Mouse (Mus musculus) heart, embryonic 12.5 days (tissue): ENCODE data around the gene Slc25a27. TPM values are rescaled to one million over a fixed set of nuclear protein-coding genes. Genes with fewer than 3 reads are reported as not detected.

Experiments used
- ATAC-seq: fragments of 200-750 bp; cut with Nextera tagmentation; 2 replicates; pipeline ENCODE4 v1.8.0; 2017; ENCODE audit warnings: moderate TSS enrichment, moderate library complexity; ENCODE audit not compliant: insufficient number of reproducible peaks, low FRiP score
- H3K27ac ChIP-seq: fragments of 300-500 bp; sonication (generic); 2 replicates; pipeline ENCODE4 v1.5.1; 2016; ENCODE audit warnings: mild to moderate bottlenecking, moderate library complexity; ENCODE audit not compliant: poor library complexity, severe bottlenecking
- H3K27me3 ChIP-seq: fragments of 300-500 bp; sonication (generic); replicated peaks from 2 replicates; pipeline ENCODE4 v1.6.1; 2016; ENCODE audit warnings: mild to moderate bottlenecking, moderate library complexity
- H3K36me3 ChIP-seq: fragments of 300-500 bp; sonication (generic); 2 replicates; pipeline ENCODE4 v1.6.1; 2016; ENCODE audit warnings: mild to moderate bottlenecking, moderate library complexity
- H3K4me1 ChIP-seq: fragments of 300-500 bp; sonication (generic); replicated peaks from 2 replicates; pipeline ENCODE4 v1.6.1; 2016; ENCODE audit warnings: mild to moderate bottlenecking
- H3K4me2 ChIP-seq: fragments of 300-500 bp; sonication (generic); 2 replicates; pipeline ENCODE4 v1.6.1; 2016; ENCODE audit warnings: mild to moderate bottlenecking, moderate library complexity
- H3K4me3 ChIP-seq: fragments of 300-500 bp; sonication (generic); 2 replicates; pipeline ENCODE4 v1.5.1; 2016; ENCODE audit warnings: mild to moderate bottlenecking
- H3K9ac ChIP-seq: fragments of 300-500 bp; sonication (generic); 2 replicates; pipeline ENCODE4 v1.6.1; 2016; ENCODE audit warnings: mild to moderate bottlenecking, moderate library complexity
- H3K9me3 ChIP-seq: fragments of 300-500 bp; sonication (generic); replicated peaks from 2 replicates; pipeline ENCODE4 v1.6.1; 2016; ENCODE audit warnings: mild to moderate bottlenecking, moderate library complexity
- WGBS: fragments of 180-500 bp; shearing (Covaris S2); methylation state at CpG from one replicate; pipeline ENCODE4 v1.1.7; 2016; 5-methylcytosine and 5-hydroxymethylcytosine counted together
- polyA plus RNA-seq: library from polyadenylated mRNA; unstranded; fragments of >200 nt; fragmentation: Nextera tagmentation; extraction: Ambion mirVana; gene quantifications from 2 replicates; pipeline ENCODE4 v1.2.1, GENCODE M21; 2016

The Slc25a27 gene
- polyA plus RNA-seq, 1 experiment from 2014 or later: 13.5 TPM

DNA sequence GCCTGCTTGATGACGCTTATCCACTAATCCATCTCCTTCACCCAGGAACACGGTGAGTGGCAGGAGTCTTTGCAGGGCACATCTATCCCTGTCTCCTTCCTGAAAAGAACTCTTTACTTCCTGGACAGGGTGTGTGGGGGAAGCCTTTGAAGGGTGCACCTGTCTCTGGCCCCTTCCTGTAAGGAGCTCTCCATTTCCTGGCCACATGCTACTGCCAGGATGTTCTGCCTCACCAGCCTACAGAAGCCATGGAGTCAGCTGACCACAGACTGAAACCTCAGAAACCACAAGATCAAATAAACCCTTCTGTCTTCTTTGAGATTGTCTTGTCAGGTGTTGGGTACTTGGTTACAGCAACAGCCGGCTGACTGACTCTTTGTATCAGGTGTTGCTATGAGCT is 21.9 kb downstream of the Slc25a27 start:
- peaks cover 2% of the 10 kb centered on the region; the same call in 1 of the 2 replicates for H3K9me3 ChIP-seq
- H3K27ac ChIP-seq: no peak overlapping the region
- H3K9ac ChIP-seq: no peak overlapping the region
- no peaks in the 10 kb centered on the region for H3K27me3 ChIP-seq
- peaks cover 2% of the 10 kb centered on the region; the same call in 1 of the 2 replicates for H3K36me3 ChIP-seq
- H3K4me3 ChIP-seq: no peak overlapping the region
- 77% methylated on average over 3 of the region's 3 CpGs for WGBS
- no peak overlapping the region for H3K4me2 ChIP-seq
- peaks cover 31% of the 10 kb centered on the region for H3K4me1 ChIP-seq
- ATAC-seq: no peak

DNA sequence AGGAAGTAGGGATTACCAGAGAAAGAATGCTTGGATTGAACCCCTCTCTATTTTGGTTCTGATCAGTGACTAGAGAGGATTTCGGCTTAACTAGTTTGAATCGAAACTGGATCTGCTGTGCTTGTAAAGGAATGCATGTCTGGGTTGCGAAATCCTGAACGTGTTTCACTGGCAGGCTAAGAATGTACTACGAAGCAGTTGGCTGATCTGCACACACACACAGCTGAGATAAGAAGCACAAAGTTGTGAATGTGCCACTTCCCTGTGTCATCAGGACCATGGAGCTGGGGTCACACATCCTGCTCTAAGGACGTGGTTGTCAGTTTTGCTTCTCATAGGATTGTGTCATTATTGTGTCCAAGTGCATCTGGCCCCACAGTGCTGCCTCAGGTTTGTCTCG is 22.6 kb downstream of the Slc25a27 start:
- peaks cover 2% of the 10 kb centered on the region; the same call in 1 of the 2 replicates for H3K36me3 ChIP-seq

DNA sequence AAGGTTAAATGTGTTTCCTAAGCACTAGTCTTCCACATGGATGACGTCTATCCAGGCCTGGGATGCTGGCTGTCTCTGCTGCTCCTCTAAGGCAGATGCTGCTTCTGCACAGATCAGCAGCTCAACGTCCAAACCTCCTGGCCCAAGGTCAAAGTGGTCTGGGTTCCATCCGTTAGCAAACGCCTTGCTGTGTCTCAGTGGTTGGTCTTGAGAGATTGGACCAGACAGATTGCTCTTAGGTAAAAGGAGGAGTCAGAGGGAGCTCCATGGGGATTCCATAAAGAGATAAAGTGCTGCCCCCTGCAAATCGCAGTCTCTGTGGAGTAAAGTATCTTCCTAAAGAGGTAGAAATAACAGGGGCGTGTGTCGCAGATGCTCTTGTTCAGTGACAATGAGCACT is 23.8 kb downstream of the Slc25a27 start:
- Histone ChIP-seq H3K4me1 (peaks cover 29% of the 10 kb centered on the region), H3K27me3 (no peaks in the 10 kb centered on the region), H3K9me3 (peaks cover 2% of the 10 kb centered on the region; the same call in 1 of the 2 replicates), H3K36me3 (0 out of 2 replicates have a peak, but pooled peaks cover 2% of the 10 kb centered on the region), H3K4me3 (no peak overlapping the region), H3K9ac (no peak overlapping the region), H3K4me2 (no peak overlapping the region), H3K27ac (no peak overlapping the region)
- ATAC-seq: no peak
- WGBS: 44% methylated on average over 7 of the region's 7 CpGs

More for the DNA sequence above, 22.6 kb downstream of the Slc25a27 start:
- Histone ChIP-seq H3K4me2 (peak overlapping the region; percentile 2; the same call in 1 of the 2 replicates), H3K27me3 (no peaks in the 10 kb centered on the region), H3K27ac (no peak overlapping the region), H3K4me3 (no peak overlapping the region), H3K4me1 (peaks cover 31% of the 10 kb centered on the region), H3K9ac (no peak overlapping the region), H3K9me3 (peaks cover 2% of the 10 kb centered on the region; the same call in 1 of the 2 replicates)
- 19% methylated on average over 7 of the region's 7 CpGs for WGBS
- peak; percentile 60; the same call in 1 of the 2 replicates for ATAC-seq

DNA sequence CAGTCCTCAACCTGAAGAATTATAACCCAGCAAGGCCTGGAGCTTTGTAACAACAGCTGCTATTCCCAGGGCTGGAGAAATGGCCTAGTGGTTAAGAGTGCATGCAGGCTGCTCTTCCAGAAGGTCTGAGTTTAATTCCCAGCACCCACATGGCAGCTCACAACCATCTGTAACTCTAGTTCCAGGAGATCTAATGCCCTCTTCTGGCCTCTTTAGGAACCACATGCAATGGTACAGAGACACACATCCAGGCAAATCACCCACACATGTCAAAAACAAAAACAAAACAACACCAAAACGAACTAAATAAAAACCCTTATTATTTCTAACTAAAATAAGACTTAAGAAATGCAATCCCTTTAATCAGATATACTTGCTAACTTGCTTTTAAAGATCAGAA is 26.2 kb downstream of the Slc25a27 start:
- ATAC-seq: no peak

DNA sequence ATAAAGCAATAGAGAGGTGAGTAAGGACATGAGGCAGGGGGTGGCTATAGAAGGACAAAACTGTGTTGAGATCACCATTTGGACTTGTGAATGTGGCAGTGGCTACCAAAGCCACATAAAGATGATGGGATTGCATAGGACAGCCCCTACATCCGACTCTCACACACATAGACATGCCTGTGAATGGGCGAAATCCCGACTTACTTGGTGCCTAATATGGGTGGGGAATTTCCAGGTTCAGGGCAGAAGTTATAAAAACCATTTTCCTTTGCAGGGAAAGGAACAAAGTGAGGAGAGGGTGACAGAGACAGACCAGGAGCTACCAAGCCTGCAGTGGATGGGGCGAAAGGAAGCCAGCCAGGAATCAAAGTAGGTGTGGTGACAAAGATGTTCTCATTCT is 29.9 kb downstream of the Slc25a27 start:
- H3K27me3 ChIP-seq: no peaks in the 10 kb centered on the region; the same call in 1 of the 2 replicates
- 0 out of 2 replicates have a peak, but pooled peaks cover 2% of the 10 kb centered on the region for H3K36me3 ChIP-seq
- H3K9me3 ChIP-seq: peaks cover 6% of the 10 kb centered on the region
- H3K4me2 ChIP-seq: no peak overlapping the region
- H3K27ac ChIP-seq: no peak overlapping the region
- ATAC-seq: no peak
- no peaks in the 10 kb centered on the region for H3K4me1 ChIP-seq
- no peak overlapping the region for H3K4me3 ChIP-seq
- no peak overlapping the region for H3K9ac ChIP-seq
- WGBS: 82% methylated on average over 4 of the region's 4 CpGs

More for the DNA sequence above, 26.2 kb downstream of the Slc25a27 start:
- WGBS: 75% methylated on average over 1 of the region's 1 CpGs
- Histone ChIP-seq H3K4me3 (no peak overlapping the region), H3K36me3 (0 out of 2 replicates have a peak, but pooled peaks cover 2% of the 10 kb centered on the region), H3K9ac (no peak overlapping the region), H3K27ac (no peak overlapping the region), H3K9me3 (peaks cover 6% of the 10 kb centered on the region), H3K27me3 (no peaks in the 10 kb centered on the region), H3K4me1 (peaks cover 15% of the 10 kb centered on the region), H3K4me2 (no peak overlapping the region)

DNA sequence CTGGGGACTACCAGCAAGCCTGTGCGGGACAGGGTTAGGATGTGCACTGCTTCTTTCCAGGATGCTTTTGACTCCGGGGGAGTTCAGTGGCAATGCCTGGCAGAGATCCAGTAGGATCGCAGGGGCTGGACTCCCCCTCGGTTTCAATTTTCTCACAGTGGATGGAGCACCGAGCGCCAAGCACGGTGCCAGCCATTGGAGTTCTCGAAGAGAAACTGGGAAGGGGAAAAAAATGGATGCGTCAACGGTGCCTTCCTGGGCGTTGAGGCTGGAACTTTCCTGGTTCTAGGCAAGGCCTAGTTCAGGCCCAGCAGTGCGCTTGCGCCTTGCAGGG is 36.6 kb downstream of the Slc25a27 start:
- H3K9me3 ChIP-seq: peaks cover 11% of the 10 kb centered on the region; the same call in 1 of the 2 replicates
- H3K36me3 ChIP-seq: no peaks in the 10 kb centered on the region
- peak overlapping the region; percentile 72; the same call in 1 of the 2 replicates for H3K9ac ChIP-seq
- H3K27me3 ChIP-seq: peaks cover 49% of the 10 kb centered on the region
- H3K27ac ChIP-seq: no peak overlapping the region
- WGBS: 38% methylated on average over 13 of the region's 13 CpGs
- ATAC-seq: no peak; the same call in 1 of the 2 replicates
- peak overlapping the region; percentile 48 for H3K4me3 ChIP-seq
- peaks cover 16% of the 10 kb centered on the region for H3K4me1 ChIP-seq
- peak overlapping the region; percentile 84 for H3K4me2 ChIP-seq

DNA sequence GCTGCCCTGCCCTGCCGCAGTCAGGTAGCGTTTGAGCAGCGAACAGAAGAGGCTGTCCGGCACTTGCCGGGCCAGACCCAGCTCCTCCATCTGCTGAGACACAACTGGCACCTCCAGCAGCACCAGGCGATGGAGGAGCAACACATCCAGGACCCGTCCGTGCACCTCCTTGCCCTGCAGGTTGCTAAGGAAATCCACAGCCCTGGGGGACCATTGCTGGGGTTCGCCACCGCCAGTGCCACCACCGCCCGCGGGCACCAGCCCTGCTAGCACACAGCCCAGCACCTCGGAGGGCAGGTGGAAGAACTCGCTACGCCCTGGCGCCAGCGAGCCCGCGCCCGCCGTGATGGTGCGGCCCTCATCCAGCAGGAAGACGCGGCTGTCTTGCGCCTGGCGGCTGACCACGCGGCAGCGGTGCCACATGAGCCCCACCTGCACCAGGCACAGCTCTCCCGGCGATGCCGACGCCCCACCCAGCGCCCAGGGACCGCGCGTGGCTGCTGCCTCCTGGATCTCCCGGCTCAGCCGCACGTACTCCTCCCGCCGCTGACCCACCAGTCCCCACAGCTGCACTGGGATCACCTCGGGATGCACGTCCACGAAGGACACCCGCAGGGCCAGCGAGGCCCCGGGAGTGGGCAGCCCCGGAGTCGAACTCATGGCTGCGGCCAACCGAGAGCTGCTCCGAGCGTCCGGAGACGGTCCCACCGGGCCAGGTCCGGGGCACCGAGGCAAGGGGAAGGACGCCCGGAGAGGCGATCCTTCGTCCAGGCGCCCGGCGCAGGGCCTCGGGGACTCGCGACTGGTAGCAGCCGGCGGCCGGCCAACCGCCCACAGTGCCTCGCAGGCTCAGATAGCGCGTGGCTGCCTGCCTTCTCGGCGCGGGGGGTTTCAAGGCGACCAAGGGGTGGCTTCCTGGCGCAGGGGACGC is 37.3 kb downstream of the Slc25a27 start, which contains the start of gene Tdrd6:
Tdrd6 (minus strand) TSS at position 804 of the 931 bp plus-strand sequence.
- no peak within 1 kb of the TSS for H3K27ac ChIP-seq
- peaks cover 49% of the 10 kb centered on the region for H3K27me3 ChIP-seq
- ATAC-seq: peak; percentile 51; the same call in 1 of the 2 replicates
- H3K4me2 ChIP-seq: peak within 1 kb of the TSS; percentile 84
- H3K36me3 ChIP-seq: no peaks in the 10 kb centered on the region
- WGBS: 4% methylated on average over 82 of the region's 83 CpGs
- peaks cover 16% of the 10 kb centered on the region for H3K4me1 ChIP-seq
- peak within 1 kb of the TSS; percentile 48 for H3K4me3 ChIP-seq
- H3K9me3 ChIP-seq: peaks cover 11% of the 10 kb centered on the region; the same call in 1 of the 2 replicates
- H3K9ac ChIP-seq: peak within 1 kb of the TSS; percentile 72

DNA sequence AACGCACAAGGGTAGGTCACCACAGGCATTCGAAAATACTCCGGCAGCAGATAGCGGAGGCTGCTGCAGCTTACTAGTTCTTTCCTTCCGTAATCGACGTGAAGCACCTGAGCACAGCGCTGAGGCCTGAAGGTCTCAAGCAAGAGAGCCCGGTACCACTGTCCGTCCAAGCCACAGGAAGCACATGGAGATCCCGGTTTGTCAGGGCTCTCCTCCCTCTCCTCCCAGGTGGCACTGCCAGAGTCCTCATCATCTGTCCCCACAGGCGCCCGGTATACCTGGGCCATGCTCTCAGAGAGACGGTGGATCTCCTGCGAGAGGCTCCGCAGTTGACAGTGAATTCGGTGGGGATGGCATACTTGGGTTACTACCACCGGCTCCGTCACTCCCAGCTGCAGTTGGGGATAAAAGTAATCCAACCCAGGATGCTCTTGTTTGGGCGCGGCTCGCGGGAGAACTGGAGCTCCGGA is 38.0 kb downstream of the Slc25a27 start:
- peak overlapping the region; percentile 84 for H3K4me2 ChIP-seq
- H3K4me3 ChIP-seq: peak overlapping the region; percentile 48
- no peak overlapping the region for H3K27ac ChIP-seq
- H3K9ac ChIP-seq: no peak overlapping the region
- H3K36me3 ChIP-seq: no peaks in the 10 kb centered on the region
- ATAC-seq: no peak
- H3K9me3 ChIP-seq: peaks cover 11% of the 10 kb centered on the region; the same call in 1 of the 2 replicates
- peaks cover 16% of the 10 kb centered on the region for H3K4me1 ChIP-seq
- H3K27me3 ChIP-seq: peaks cover 49% of the 10 kb centered on the region
- WGBS: 20% methylated on average over 24 of the region's 24 CpGs

DNA sequence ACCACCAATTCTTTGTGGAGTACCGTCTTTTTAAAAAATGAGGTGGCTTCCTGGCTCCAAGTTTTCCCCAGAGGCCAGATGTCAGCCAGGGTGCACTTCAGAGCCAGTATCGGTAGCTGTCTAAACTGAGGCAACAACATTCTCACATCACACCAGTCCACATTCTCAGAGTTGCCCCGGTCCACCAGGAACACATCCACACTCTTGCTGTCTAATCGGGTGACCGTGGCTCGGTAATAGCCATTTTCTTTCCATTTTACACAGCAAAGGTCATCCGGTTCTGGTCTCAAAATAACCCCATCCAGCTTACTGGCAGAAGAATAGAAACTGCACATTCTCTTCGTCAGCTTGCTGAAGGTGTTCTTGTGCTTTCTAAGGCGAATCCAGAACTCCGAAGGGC is 38.8 kb downstream of the Slc25a27 start:
- no peak overlapping the region for H3K27ac ChIP-seq
- no peak overlapping the region for H3K9ac ChIP-seq
- peaks cover 16% of the 10 kb centered on the region for H3K4me1 ChIP-seq
- H3K4me2 ChIP-seq: no peak overlapping the region
- peaks cover 49% of the 10 kb centered on the region for H3K27me3 ChIP-seq
- H3K4me3 ChIP-seq: no peak overlapping the region
- WGBS: 82% methylated on average over 10 of the region's 10 CpGs
- ATAC-seq: no peak
- H3K36me3 ChIP-seq: no peaks in the 10 kb centered on the region
- peaks cover 11% of the 10 kb centered on the region; the same call in 1 of the 2 replicates for H3K9me3 ChIP-seq

DNA sequence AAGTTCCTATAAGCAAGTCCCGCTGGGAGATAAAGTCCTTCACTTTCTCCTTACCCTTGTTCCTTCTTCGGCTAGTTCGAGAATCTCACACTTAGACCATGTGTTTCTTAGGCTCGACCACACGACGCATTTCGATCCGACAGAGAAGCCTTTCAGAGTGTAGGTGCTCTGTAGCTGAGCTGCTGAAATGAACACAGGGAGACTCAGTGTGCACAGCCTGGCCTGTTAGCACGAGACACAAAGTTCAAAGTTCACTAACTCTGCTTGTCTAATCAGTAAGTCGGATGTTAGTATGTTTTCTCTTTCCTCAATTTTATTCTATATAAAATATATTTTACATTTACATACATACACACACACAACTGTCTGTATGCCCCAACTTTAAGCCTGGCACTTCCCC is 44.9 kb downstream of the Slc25a27 start:
- H3K4me2 ChIP-seq: no peak overlapping the region
- no peak overlapping the region for H3K4me3 ChIP-seq
- no peaks in the 10 kb centered on the region for H3K36me3 ChIP-seq
- peaks cover 4% of the 10 kb centered on the region; the same call in 1 of the 2 replicates for H3K27me3 ChIP-seq
- 82% methylated on average over 10 of the region's 10 CpGs for WGBS
- no peak for ATAC-seq
- H3K9me3 ChIP-seq: peaks cover 4% of the 10 kb centered on the region; the same call in 1 of the 2 replicates
- H3K4me1 ChIP-seq: no peaks in the 10 kb centered on the region
- H3K27ac ChIP-seq: no peak overlapping the region
- H3K9ac ChIP-seq: no peak overlapping the region

DNA sequence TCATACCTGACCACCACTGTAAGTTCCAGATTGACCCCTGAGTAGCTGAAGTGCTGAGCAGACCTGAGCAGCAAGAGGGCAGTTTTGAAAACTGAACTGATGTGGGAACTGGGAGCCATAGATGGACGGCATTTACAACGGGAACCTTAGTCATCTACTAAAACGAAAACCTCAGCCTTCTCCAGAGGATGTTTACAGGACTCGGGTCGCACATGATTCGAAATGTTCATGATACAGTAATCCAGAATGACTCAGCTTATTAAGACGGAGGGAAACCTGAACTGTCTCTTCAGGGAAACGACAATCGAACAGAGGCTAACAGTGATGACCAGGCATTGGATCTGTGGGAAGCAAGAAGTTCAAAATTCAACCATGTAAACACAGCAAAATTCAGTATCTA is 47.9 kb downstream of the Slc25a27 start:
- Histone ChIP-seq H3K27ac (no peak overlapping the region), H3K36me3 (no peaks in the 10 kb centered on the region), H3K4me2 (no peak overlapping the region), H3K4me3 (no peak overlapping the region), H3K9me3 (peaks cover 3% of the 10 kb centered on the region; the same call in 1 of the 2 replicates), H3K9ac (no peak overlapping the region), H3K27me3 (no peaks in the 10 kb centered on the region), H3K4me1 (no peaks in the 10 kb centered on the region)
- WGBS: 89% methylated on average over 9 of the region's 9 CpGs
- ATAC-seq: no peak
